Mouse (Mus musculus) gastrocnemius, adult 2 months (tissue): ENCODE measurements at regions not wholly inside any gene's neighbourhood (a gene's known extent, or its start where the extent isn't known, plus 50 kb on each side); places are given as distances from the start of the nearest gene placed in this dataset.

Experiments
- DNase-seq: peaks from one replicate; pipeline ENCODE4 v3.0.0; 2022
- H3K27ac ChIP-seq: fragments of 200-600 bp; 2 replicates; pipeline ENCODE4 v1.8.1; 2022; ENCODE audit warnings: mild to moderate bottlenecking
- H3K4me3 ChIP-seq: fragments of 200-600 bp; 2 replicates; pipeline ENCODE4 v1.8.1; 2022; ENCODE audit warnings: mild to moderate bottlenecking, moderate library complexity
- CTCF ChIP-seq: fragments of 200-600 bp; IDR thresholded peaks from 2 replicates; pipeline ENCODE4 v1.8.1; 2022; ENCODE audit warnings: antibody characterized with exemption, mild to moderate bottlenecking, moderate library complexity
- intact Hi-C: fragments of 180-260 bp; cut with DNase I; formaldehyde crosslinking; loops from one replicate; pipeline ENCODE4 v1.15.1; 2025

- Histone ChIP-seq H3K4me3 (no peak overlapping the region), H3K27ac (no peak overlapping the region)
- no peak for DNase-seq
- intact Hi-C loops: no loop called here
- TF ChIP-seq CTCF: no peak
Measured at GRCm38 (mm10) chr12:106468173-106468860, 458.3 kb downstream of the Vrk1 start.

- DNase-seq: no peak
- TF ChIP-seq CTCF: no peak
- H3K4me3 ChIP-seq: no peak overlapping the region
- H3K27ac ChIP-seq: no peak overlapping the region
- intact Hi-C loops: no loop called here
Measured at GRCm38 (mm10) chr12:106474501-106475165, 464.6 kb downstream of the Vrk1 start.

GRCm38 (mm10) chr12:106475486-106476050 lies 465.5 kb downstream of the Vrk1 start:
- intact Hi-C loops: no loop called here
- Histone ChIP-seq H3K4me3 (no peak overlapping the region), H3K27ac (no peak overlapping the region)
- TF ChIP-seq CTCF: no peak
- no peak for DNase-seq

GRCm38 (mm10) chr12:106477040-106477665 lies 467.1 kb downstream of the Vrk1 start:
- Histone ChIP-seq H3K27ac (no peak overlapping the region), H3K4me3 (no peak overlapping the region)
- intact Hi-C loops: no loop called here
- no peak for TF ChIP-seq CTCF
- no peak for DNase-seq

- no peak overlapping the region for H3K27ac ChIP-seq
- no peak for DNase-seq
- H3K4me3 ChIP-seq: no peak overlapping the region
- no peak for TF ChIP-seq CTCF
- intact Hi-C loops: no loop called here
Measured at GRCm38 (mm10) chr12:106477731-106478130, 467.7 kb downstream of the Vrk1 start.

- no peak for TF ChIP-seq CTCF
- H3K27ac ChIP-seq: no peak overlapping the region
- no peak for DNase-seq
- H3K4me3 ChIP-seq: no peak overlapping the region
- intact Hi-C loops: no loop called here
Measured at GRCm38 (mm10) chr12:106478381-106478781, 468.4 kb downstream of the Vrk1 start.

GRCm38 (mm10) chr12:106479067-106479877 lies 469.2 kb downstream of the Vrk1 start:
- Histone ChIP-seq H3K4me3 (no peak overlapping the region), H3K27ac (no peak overlapping the region)
- intact Hi-C loops: no loop called here

GRCm38 (mm10) chr12:106479878-106480194 lies 469.8 kb downstream of the Vrk1 start:
- TF ChIP-seq CTCF: no peak
- Histone ChIP-seq H3K4me3 (no peak overlapping the region), H3K27ac (no peak overlapping the region)
- intact Hi-C loops: no loop called here
- DNase-seq: no peak

More at GRCm38 (mm10) chr12:106479067-106479877, 469.2 kb downstream of the Vrk1 start:
- DNase-seq: no peak
- no peak for TF ChIP-seq CTCF

GRCm38 (mm10) chr12:106480281-106481060 lies 470.4 kb downstream of the Vrk1 start:
- no peak for DNase-seq
- no peak for TF ChIP-seq CTCF
- Histone ChIP-seq H3K27ac (no peak overlapping the region), H3K4me3 (no peak overlapping the region)
- intact Hi-C loops: no loop called here

- Histone ChIP-seq H3K4me3 (no peak overlapping the region), H3K27ac (no peak overlapping the region)
- TF ChIP-seq CTCF: no peak
- no peak for DNase-seq
- intact Hi-C loops: no loop called here
Measured at GRCm38 (mm10) chr12:106501622-106502327, 491.7 kb downstream of the Vrk1 start.

GRCm38 (mm10) chr12:106504285-106504684 lies 494.3 kb downstream of the Vrk1 start:
- DNase-seq: no peak
- TF ChIP-seq CTCF: no peak
- Histone ChIP-seq H3K27ac (no peak overlapping the region), H3K4me3 (no peak overlapping the region)
- intact Hi-C loops: no loop called here
